Mouse (Mus musculus): Measurements from ENCODE around the gene Bend5. TPM values are rescaled to one million over a fixed set of nuclear protein-coding genes. Genes with fewer than 3 reads are reported as not detected.

Gene Bend5
- polyA plus RNA-seq, 1 experiment from 2014 or later, result 35.7 TPM

- H3K27ac ChIP-seq, result no peak overlapping the region
- H3K27me3 ChIP-seq (ENCODE audit: insufficient read depth, poor library complexity, severe bottlenecking), result no peaks in the 10 kb centered on the region
- H3K4me3 ChIP-seq, result no peak overlapping the region
- H3K36me3 ChIP-seq, result no peaks in the 10 kb centered on the region
- DNase-seq (ENCODE audit: low spot score), result no peak
- no peaks in the 10 kb centered on the region for H3K9me3 ChIP-seq
- H3K4me1 ChIP-seq (replicated peaks), result no peaks in the 10 kb centered on the region
- 72% methylated on average over 5 of the region's 5 CpGs for WGBS
Measured at GRCm38 (mm10) chr4:111502965-111503727, 88.3 kb downstream of the Bend5 start.

- Histone ChIP-seq H3K4me1 (replicated peaks) (no peaks in the 10 kb centered on the region), H3K9me3 (no peaks in the 10 kb centered on the region), H3K27ac (no peak overlapping the region), H3K4me3 (no peak overlapping the region), H3K36me3 (no peaks in the 10 kb centered on the region), H3K27me3 (ENCODE audit: insufficient read depth, poor library complexity, severe bottlenecking) (no peaks in the 10 kb centered on the region)
- DNase-seq (ENCODE audit: low spot score), result no peak
- WGBS, result 95% methylated on average over 2 of the region's 2 CpGs
Measured at GRCm38 (mm10) chr4:111504952-111505351, 90.1 kb downstream of the Bend5 start.
